Mouse (Mus musculus) neural tube, embryonic 11.5 days (tissue): ENCODE data around the gene Cdadc1. TPM values are rescaled to one million over a fixed set of nuclear protein-coding genes. Genes with fewer than 3 reads are reported as not detected.

Experiments used
- ATAC-seq: fragments of 200-750 bp; cut with Nextera tagmentation; 2 replicates; pipeline ENCODE4 v1.8.0; 2017; ENCODE audit warnings: moderate number of reproducible peaks, mild to moderate bottlenecking, moderate TSS enrichment, moderate library complexity; ENCODE audit not compliant: insufficient read depth, low FRiP score, low TSS enrichment
- DNase-seq: peaks from one replicate; pipeline ENCODE4 v3.0.0-alpha.2; 2015; ENCODE audit warnings: low spot score
- H3K27ac ChIP-seq: fragments of 300-500 bp; sonication (generic); 2 replicates; pipeline ENCODE4 v1.5.1; 2014; ENCODE audit warnings: low read depth, mild to moderate bottlenecking, low read length
- H3K27me3 ChIP-seq: fragments of 300-500 bp; sonication (generic); 2 replicates; pipeline ENCODE4 v1.6.1; 2014; ENCODE audit warnings: mild to moderate bottlenecking, low read length, mixed read lengths; ENCODE audit not compliant: control insufficient read depth, insufficient read depth
- H3K36me3 ChIP-seq: fragments of 300-500 bp; sonication (generic); 2 replicates; pipeline ENCODE4 v1.6.1; 2014; ENCODE audit warnings: mild to moderate bottlenecking, low read length, moderate library complexity, mixed read lengths; ENCODE audit not compliant: control insufficient read depth, insufficient read depth
- H3K4me1 ChIP-seq: fragments of 300-500 bp; sonication (generic); 2 replicates; pipeline ENCODE4 v1.6.1; 2014; ENCODE audit warnings: low read length, mixed read lengths; ENCODE audit not compliant: control insufficient read depth, insufficient read depth
- H3K4me2 ChIP-seq: fragments of 300-500 bp; sonication (generic); 2 replicates; pipeline ENCODE4 v1.6.1; 2014; ENCODE audit warnings: low read depth, mild to moderate bottlenecking, moderate library complexity
- H3K4me3 ChIP-seq: fragments of 300-500 bp; sonication (generic); 2 replicates; pipeline ENCODE4 v1.5.1; 2014; ENCODE audit warnings: low read depth, low read length
- H3K9ac ChIP-seq: fragments of 300-500 bp; sonication (generic); 2 replicates; pipeline ENCODE4 v1.6.1; 2014; ENCODE audit warnings: mild to moderate bottlenecking, low read length
- H3K9me3 ChIP-seq: fragments of 300-500 bp; sonication (generic); 2 replicates; pipeline ENCODE4 v1.6.1; 2016; ENCODE audit warnings: low read length; ENCODE audit not compliant: control insufficient read depth
- WGBS: fragments of 180-500 bp; shearing (Covaris S2); extraction: QIAGEN DNeasy Blood & Tissue Kit; methylation state at CpG from one replicate; pipeline ENCODE4 v1.1.7; 2014; 5-methylcytosine and 5-hydroxymethylcytosine counted together
- polyA plus RNA-seq: library from polyadenylated mRNA; unstranded; fragments of >200 nt; fragmentation: Nextera tagmentation; extraction: Ambion mirVana; gene quantifications from 2 replicates; pipeline ENCODE4 v1.2.1, GENCODE M21; 2014

Cdadc1 gene
- 28.7 and 35.4 TPM in 2 replicates for polyA plus RNA-seq

- Histone ChIP-seq H3K9me3 (no peaks in the 10 kb centered on the region), H3K27me3 (no peaks in the 10 kb centered on the region), H3K27ac (no peak within 1 kb of the TSS), H3K9ac (peak within 1 kb of the TSS; percentile 81), H3K4me2 (peak within 1 kb of the TSS; percentile 66), H3K4me3 (peak within 1 kb of the TSS; percentile 81), H3K36me3 (0 out of 2 replicates have a peak, but pooled peaks cover 2% of the 10 kb centered on the region), H3K4me1 (peaks cover 5% of the 10 kb centered on the region)
- DNase-seq (peak; percentile 93), ATAC-seq (peak; percentile 94)
- WGBS = under 1% methylated on average over 43 of the region's 48 CpGs
Measured at GRCm38 (mm10) chr14:59597398-59598259, at the start of gene Cdadc1. Gene Cdadc1 (minus strand): TSS chr14:59597959.

- Histone ChIP-seq H3K4me2 (no peak overlapping the region), H3K4me3 (no peak overlapping the region), H3K27me3 (no peaks in the 10 kb centered on the region), H3K4me1 (no peaks in the 10 kb centered on the region), H3K36me3 (no peaks in the 10 kb centered on the region), H3K27ac (no peak overlapping the region), H3K9ac (no peak overlapping the region), H3K9me3 (no peaks in the 10 kb centered on the region)
- DNase-seq = no peak
- ATAC-seq = no peak
- WGBS = 72% methylated on average over 16 of the region's 16 CpGs
Measured at GRCm38 (mm10) chr14:59646826-59647697, 49.3 kb upstream of the Cdadc1 start.

- no peaks in the 10 kb centered on the region for H3K9me3 ChIP-seq
- H3K36me3 ChIP-seq = no peaks in the 10 kb centered on the region
- no peak overlapping the region for H3K4me2 ChIP-seq
- DNase-seq (no peak), ATAC-seq (no peak)
- H3K4me1 ChIP-seq = no peaks in the 10 kb centered on the region
- H3K9ac ChIP-seq = no peak overlapping the region
- 69% methylated on average over 3 of the region's 3 CpGs for WGBS
- H3K27ac ChIP-seq = no peak overlapping the region
- no peak overlapping the region for H3K4me3 ChIP-seq
- no peaks in the 10 kb centered on the region for H3K27me3 ChIP-seq
Measured at GRCm38 (mm10) chr14:59644896-59645295, 47.1 kb upstream of the Cdadc1 start.

- H3K9me3 ChIP-seq = no peaks in the 10 kb centered on the region
- H3K36me3 ChIP-seq = no peaks in the 10 kb centered on the region
- no peak overlapping the region for H3K9ac ChIP-seq
- ATAC-seq (no peak), DNase-seq (no peak)
- no peaks in the 10 kb centered on the region for H3K4me1 ChIP-seq
- H3K4me3 ChIP-seq = no peak overlapping the region
- H3K27me3 ChIP-seq = no peaks in the 10 kb centered on the region
- WGBS = 72% methylated on average over 1 of the region's 1 CpGs
- no peak overlapping the region for H3K27ac ChIP-seq
- no peak overlapping the region for H3K4me2 ChIP-seq
Measured at GRCm38 (mm10) chr14:59644166-59644565, 46.4 kb upstream of the Cdadc1 start.

GRCm38 (mm10) chr14:59643582-59643981 lies 45.8 kb upstream of the Cdadc1 start:
- H3K36me3 ChIP-seq = no peaks in the 10 kb centered on the region
- H3K9ac ChIP-seq = no peak overlapping the region
- H3K4me3 ChIP-seq = no peak overlapping the region
- H3K4me1 ChIP-seq = no peaks in the 10 kb centered on the region
- H3K27ac ChIP-seq = no peak overlapping the region
- no peak overlapping the region for H3K4me2 ChIP-seq
- DNase-seq (no peak), ATAC-seq (no peak)
- WGBS = 68% methylated on average over 12 of the region's 12 CpGs
- H3K27me3 ChIP-seq = no peaks in the 10 kb centered on the region
- no peaks in the 10 kb centered on the region for H3K9me3 ChIP-seq

- DNase-seq (peak; percentile 26), ATAC-seq (no peak; the same call in 1 of the 2 replicates)
- Histone ChIP-seq H3K36me3 (no peaks in the 10 kb centered on the region), H3K4me2 (no peak overlapping the region), H3K4me3 (no peak overlapping the region), H3K4me1 (no peaks in the 10 kb centered on the region), H3K27ac (0 out of 2 replicates have a peak overlapping the region, but pooled peaks have one; percentile 14), H3K27me3 (no peaks in the 10 kb centered on the region), H3K9ac (no peak overlapping the region), H3K9me3 (no peaks in the 10 kb centered on the region)
- 43% methylated on average over 5 of the region's 5 CpGs for WGBS
Measured at GRCm38 (mm10) chr14:59641856-59642255, 44.1 kb upstream of the Cdadc1 start.

- no peak for DNase-seq
- H3K4me2 ChIP-seq = no peak overlapping the region
- no peaks in the 10 kb centered on the region for H3K4me1 ChIP-seq
- ATAC-seq = no peak
- H3K4me3 ChIP-seq = no peak overlapping the region
- H3K9ac ChIP-seq = no peak overlapping the region
- H3K27me3 ChIP-seq = no peaks in the 10 kb centered on the region
- no peak overlapping the region for H3K27ac ChIP-seq
- H3K36me3 ChIP-seq = no peaks in the 10 kb centered on the region
- 53% methylated on average over 7 of the region's 7 CpGs for WGBS
- H3K9me3 ChIP-seq = no peaks in the 10 kb centered on the region
Measured at GRCm38 (mm10) chr14:59638906-59639703, 41.3 kb upstream of the Cdadc1 start.

GRCm38 (mm10) chr14:59633988-59634387 lies 36.2 kb upstream of the Cdadc1 start:
- no peak for DNase-seq
- no peak overlapping the region for H3K27ac ChIP-seq

More at GRCm38 (mm10) chr14:59633988-59634387, 36.2 kb upstream of the Cdadc1 start:
- H3K9me3 ChIP-seq = no peaks in the 10 kb centered on the region
- H3K9ac ChIP-seq = no peak overlapping the region
- ATAC-seq = no peak
- 79% methylated on average over 9 of the region's 9 CpGs for WGBS
- H3K4me3 ChIP-seq = no peak overlapping the region
- H3K4me1 ChIP-seq = no peaks in the 10 kb centered on the region
- no peak overlapping the region for H3K4me2 ChIP-seq
- H3K36me3 ChIP-seq = no peaks in the 10 kb centered on the region
- no peaks in the 10 kb centered on the region for H3K27me3 ChIP-seq
